Mouse (Mus musculus): ENCODE measurements around the gene Net1. TPM values are rescaled to one million over a fixed set of nuclear protein-coding genes. Genes with fewer than 3 reads are reported as not detected.

Gene Net1
- polyA plus RNA-seq, 1 experiment from 2014 or later = 149 TPM

GRCm38 (mm10) chr13:3890061-3890460, 28.0 kb downstream of the Net1 start:
- Histone ChIP-seq H3K9ac (0 out of 2 replicates have a peak overlapping the region, but pooled peaks have one; percentile 6), H3K36me3 (peaks cover 36% of the 10 kb centered on the region), H3K27ac (replicated peaks) (peak overlapping the region; percentile 60; the same call in 1 of the 2 replicates), H3K27me3 (no peaks in the 10 kb centered on the region), H3K4me3 (replicated peaks) (peak overlapping the region; percentile 71), H3K9me3 (replicated peaks) (no peaks in the 10 kb centered on the region), H3K4me1 (peaks cover 13% of the 10 kb centered on the region), H3K4me2 (replicated peaks) (peak overlapping the region; percentile 63)
- ATAC-seq (ENCODE audit: insufficient number of reproducible peaks, low FRiP score, low TSS enrichment, low read depth) = no peak
- 11% methylated on average over 8 of the region's 8 CpGs for WGBS

GRCm38 (mm10) chr13:3889111-3889510, 28.9 kb downstream of the Net1 start:
- Histone ChIP-seq H3K9ac (peak overlapping the region; percentile 26; the same call in 1 of the 2 replicates), H3K9me3 (replicated peaks) (no peaks in the 10 kb centered on the region), H3K4me3 (replicated peaks) (peak overlapping the region; percentile 71; the same call in 1 of the 2 replicates), H3K4me1 (peaks cover 11% of the 10 kb centered on the region), H3K27me3 (no peaks in the 10 kb centered on the region), H3K36me3 (peaks cover 45% of the 10 kb centered on the region), H3K27ac (replicated peaks) (no peak overlapping the region), H3K4me2 (replicated peaks) (no peak overlapping the region; the same call in 1 of the 2 replicates)
- 79% methylated on average over 3 of the region's 3 CpGs for WGBS
- no peak for ATAC-seq (ENCODE audit: insufficient number of reproducible peaks, low FRiP score, low TSS enrichment, low read depth)

DNA sequence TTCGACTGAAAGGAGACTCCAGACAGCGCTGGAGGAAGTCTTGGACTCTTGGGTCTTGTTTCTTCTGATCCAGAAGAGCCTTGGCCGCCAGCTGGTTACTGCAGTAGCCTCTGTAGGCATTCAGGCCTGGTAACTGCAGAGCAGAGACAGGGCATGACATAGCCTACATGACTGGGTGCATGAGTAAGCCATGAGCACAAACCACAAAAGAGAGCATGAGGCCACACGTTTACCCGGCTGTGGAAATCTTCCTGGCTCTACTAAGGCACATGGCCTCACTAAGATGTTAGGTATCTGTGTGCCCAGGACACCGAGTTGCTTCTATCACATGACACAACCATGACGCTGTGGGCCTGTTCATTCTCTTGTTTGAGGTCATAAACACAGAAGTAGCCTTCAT, 31.4 kb downstream of the Net1 start:
- Histone ChIP-seq H3K4me1 (0 out of 2 replicates have a peak, but pooled peaks cover 7% of the 10 kb centered on the region), H3K4me2 (replicated peaks) (no peak overlapping the region), H3K27me3 (no peaks in the 10 kb centered on the region), H3K36me3 (peaks cover 60% of the 10 kb centered on the region), H3K9me3 (replicated peaks) (no peaks in the 10 kb centered on the region), H3K27ac (replicated peaks) (no peak overlapping the region), H3K9ac (no peak overlapping the region), H3K4me3 (replicated peaks) (no peak overlapping the region)
- 87% methylated on average over 7 of the region's 7 CpGs for WGBS
- ATAC-seq (ENCODE audit: insufficient number of reproducible peaks, low FRiP score, low TSS enrichment, low read depth) = no peak

DNA sequence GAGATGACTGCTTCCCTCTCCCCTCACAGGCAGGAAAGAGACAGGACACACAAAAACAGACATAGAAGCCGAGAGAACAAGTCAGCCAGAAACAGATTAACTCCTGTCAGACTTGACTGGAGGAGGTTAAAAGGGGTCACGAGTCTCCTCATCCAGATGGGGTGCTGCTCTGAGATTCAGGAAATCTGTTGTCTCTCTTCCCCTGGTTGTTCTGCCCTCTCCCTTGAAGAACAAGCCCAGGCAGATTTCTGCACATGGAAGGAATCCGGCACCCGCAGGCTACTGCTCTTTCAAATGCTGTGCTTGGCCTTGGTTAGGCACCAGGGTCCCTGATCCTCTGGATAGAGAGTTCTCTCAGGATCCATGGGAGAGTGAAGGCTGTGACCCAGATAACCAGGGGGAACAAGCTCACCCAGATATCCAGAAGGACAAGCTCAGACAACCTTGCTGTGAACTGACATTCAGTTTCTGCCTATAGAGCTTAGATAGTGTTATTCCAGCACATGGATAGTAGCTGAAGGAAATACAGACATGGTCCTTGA, 40.3 kb downstream of the Net1 start:
- Histone ChIP-seq H3K4me2 (replicated peaks) (no peak overlapping the region), H3K27me3 (no peaks in the 10 kb centered on the region), H3K4me1 (peaks cover 11% of the 10 kb centered on the region), H3K27ac (replicated peaks) (peak overlapping the region; percentile 13), H3K4me3 (replicated peaks) (no peak overlapping the region), H3K9ac (no peak overlapping the region), H3K36me3 (peaks cover 19% of the 10 kb centered on the region), H3K9me3 (replicated peaks) (no peaks in the 10 kb centered on the region)
- ATAC-seq (ENCODE audit: insufficient number of reproducible peaks, low FRiP score, low TSS enrichment, low read depth) = no peak
- WGBS = 27% methylated on average over 4 of the region's 4 CpGs

- H3K27me3 ChIP-seq = no peaks in the 10 kb centered on the region
- H3K4me2 ChIP-seq (replicated peaks) = no peak overlapping the region
- peaks cover 14% of the 10 kb centered on the region for H3K36me3 ChIP-seq
- peak; percentile 78 for ATAC-seq (ENCODE audit: insufficient number of reproducible peaks, low FRiP score, low TSS enrichment, low read depth)
- 43% methylated on average over 6 of the region's 6 CpGs for WGBS
- peaks cover 11% of the 10 kb centered on the region for H3K4me1 ChIP-seq
- no peak overlapping the region for H3K4me3 ChIP-seq (replicated peaks)
- no peak overlapping the region for H3K9ac ChIP-seq
- no peaks in the 10 kb centered on the region for H3K9me3 ChIP-seq (replicated peaks)
- H3K27ac ChIP-seq (replicated peaks) = peak overlapping the region; percentile 13
Observed at GRCm38 (mm10) chr13:3877185-3877584, 40.8 kb downstream of the Net1 start.

- ATAC-seq (ENCODE audit: insufficient number of reproducible peaks, low FRiP score, low TSS enrichment, low read depth) = no peak
Observed at GRCm38 (mm10) chr13:3876448-3876847, 41.6 kb downstream of the Net1 start.

GRCm38 (mm10) chr13:3872832-3873231, 45.2 kb downstream of the Net1 start:
- H3K36me3 ChIP-seq = no peaks in the 10 kb centered on the region
- no peaks in the 10 kb centered on the region for H3K27me3 ChIP-seq
- H3K4me3 ChIP-seq (replicated peaks) = no peak overlapping the region
- no peak for ATAC-seq (ENCODE audit: insufficient number of reproducible peaks, low FRiP score, low TSS enrichment, low read depth)
- WGBS = 95% methylated on average over 4 of the region's 4 CpGs
- H3K4me1 ChIP-seq = peaks cover 11% of the 10 kb centered on the region
- H3K4me2 ChIP-seq (replicated peaks) = no peak overlapping the region
- H3K27ac ChIP-seq (replicated peaks) = no peak overlapping the region
- H3K9me3 ChIP-seq (replicated peaks) = no peaks in the 10 kb centered on the region
- H3K9ac ChIP-seq = no peak overlapping the region

More at GRCm38 (mm10) chr13:3876448-3876847, 41.6 kb downstream of the Net1 start:
- Histone ChIP-seq H3K27ac (replicated peaks) (peak overlapping the region; percentile 13), H3K4me1 (peaks cover 11% of the 10 kb centered on the region), H3K27me3 (no peaks in the 10 kb centered on the region), H3K36me3 (peaks cover 7% of the 10 kb centered on the region), H3K4me2 (replicated peaks) (no peak overlapping the region), H3K9me3 (replicated peaks) (no peaks in the 10 kb centered on the region), H3K4me3 (replicated peaks) (no peak overlapping the region), H3K9ac (no peak overlapping the region)
- WGBS = 59% methylated on average over 6 of the region's 6 CpGs

DNA sequence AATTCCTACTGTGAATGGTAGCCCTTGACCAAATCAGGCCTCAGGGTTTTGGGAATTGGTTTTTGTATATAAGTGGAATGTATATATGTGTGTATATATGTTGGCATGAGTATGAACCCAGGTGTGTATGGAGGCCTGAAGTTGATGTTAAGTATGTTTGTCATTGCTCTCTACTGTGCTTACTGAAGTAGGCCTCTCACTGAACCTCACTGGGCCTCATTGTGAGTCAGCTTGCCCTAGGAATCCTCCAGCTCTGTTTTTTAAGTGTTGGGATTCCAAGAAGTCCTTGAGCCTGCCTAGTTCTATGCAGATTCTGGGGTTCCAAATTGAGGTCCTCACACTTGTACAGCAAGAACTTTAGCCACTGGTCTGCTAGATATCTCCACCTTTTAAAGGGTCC, 48.1 kb downstream of the Net1 start:
- Histone ChIP-seq H3K9ac (no peak overlapping the region), H3K36me3 (no peaks in the 10 kb centered on the region), H3K27ac (replicated peaks) (no peak overlapping the region), H3K9me3 (replicated peaks) (no peaks in the 10 kb centered on the region), H3K4me1 (no peaks in the 10 kb centered on the region), H3K4me2 (replicated peaks) (no peak overlapping the region), H3K27me3 (no peaks in the 10 kb centered on the region), H3K4me3 (replicated peaks) (no peak overlapping the region)
- no peak for ATAC-seq (ENCODE audit: insufficient number of reproducible peaks, low FRiP score, low TSS enrichment, low read depth)

DNA sequence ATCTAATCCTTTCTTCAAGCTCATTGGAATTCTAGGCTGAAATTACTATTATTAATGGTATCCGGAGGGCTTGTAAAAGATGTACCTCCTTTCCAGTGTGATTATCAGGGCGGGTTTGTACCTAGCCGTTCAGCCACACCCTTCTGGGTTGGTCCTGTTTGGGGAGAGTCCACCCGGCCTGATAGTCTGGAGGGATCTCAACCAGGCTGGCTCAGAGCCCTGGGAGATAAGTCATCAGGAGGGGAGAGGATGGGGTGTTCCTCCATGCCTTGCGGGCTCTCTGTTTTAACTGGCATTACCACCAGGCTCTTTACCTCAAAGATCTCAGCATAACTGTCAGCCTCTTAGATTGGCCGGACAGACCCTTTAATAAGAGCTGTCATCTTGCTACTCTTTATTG, 50.9 kb downstream of the Net1 start:
- H3K4me1 ChIP-seq = peaks cover 6% of the 10 kb centered on the region; the same call in 1 of the 2 replicates
- H3K27me3 ChIP-seq = no peaks in the 10 kb centered on the region
- H3K4me3 ChIP-seq (replicated peaks) = no peak overlapping the region
- no peak overlapping the region for H3K27ac ChIP-seq (replicated peaks)
- H3K9me3 ChIP-seq (replicated peaks) = no peaks in the 10 kb centered on the region
- no peaks in the 10 kb centered on the region for H3K36me3 ChIP-seq
- no peak overlapping the region for H3K4me2 ChIP-seq (replicated peaks)
- no peak for ATAC-seq (ENCODE audit: insufficient number of reproducible peaks, low FRiP score, low TSS enrichment, low read depth)
- H3K9ac ChIP-seq = no peak overlapping the region
- 61% methylated on average over 6 of the region's 6 CpGs for WGBS

GRCm38 (mm10) chr13:3866355-3867052, 51.5 kb downstream of the Net1 start:
- Histone ChIP-seq H3K27me3 (no peaks in the 10 kb centered on the region), H3K4me1 (peaks cover 6% of the 10 kb centered on the region; the same call in 1 of the 2 replicates), H3K36me3 (no peaks in the 10 kb centered on the region), H3K4me3 (replicated peaks) (no peak overlapping the region), H3K4me2 (replicated peaks) (no peak overlapping the region), H3K9me3 (replicated peaks) (no peaks in the 10 kb centered on the region), H3K9ac (no peak overlapping the region), H3K27ac (replicated peaks) (no peak overlapping the region)
- 84% methylated on average over 8 of the region's 8 CpGs for WGBS
- ATAC-seq (ENCODE audit: insufficient number of reproducible peaks, low FRiP score, low TSS enrichment, low read depth) = no peak

DNA sequence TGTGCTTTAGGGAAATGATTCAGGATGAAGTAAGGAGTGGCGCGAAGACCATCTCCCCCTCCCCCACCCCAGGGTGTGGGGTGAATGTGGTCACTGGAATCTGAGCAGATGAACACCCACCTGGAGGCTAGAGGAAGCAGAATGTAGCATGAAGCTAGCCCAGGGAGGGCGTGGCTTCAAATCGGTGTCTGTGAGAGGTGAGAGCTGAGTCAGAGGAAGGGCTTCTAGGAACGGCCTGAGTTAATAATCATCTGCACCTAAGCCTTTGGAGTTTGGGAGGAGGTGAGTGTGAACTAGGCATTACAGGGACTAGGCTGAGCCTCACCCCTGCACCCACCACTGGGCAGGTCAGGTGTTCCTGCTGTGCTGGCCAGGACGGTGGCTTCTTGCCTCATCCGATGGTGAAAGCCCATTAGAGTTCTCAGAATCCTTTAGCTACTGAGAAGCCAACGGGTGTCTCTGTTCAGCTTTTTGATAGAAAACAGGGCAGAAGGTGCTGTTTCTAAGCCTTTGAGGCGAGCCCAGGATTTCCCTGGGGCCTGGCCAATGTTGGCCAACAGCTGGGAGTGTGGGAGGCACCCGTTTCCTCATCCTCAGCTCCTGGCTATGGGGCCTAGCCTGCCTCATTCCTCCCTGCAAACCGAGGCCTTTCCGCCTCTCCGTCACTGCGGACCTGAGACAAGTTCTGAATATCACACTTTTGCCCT, 52.2 kb downstream of the Net1 start:
- Histone ChIP-seq H3K27me3 (no peaks in the 10 kb centered on the region), H3K36me3 (no peaks in the 10 kb centered on the region), H3K4me1 (peaks cover 6% of the 10 kb centered on the region; the same call in 1 of the 2 replicates), H3K4me3 (replicated peaks) (no peak overlapping the region), H3K4me2 (replicated peaks) (no peak overlapping the region), H3K27ac (replicated peaks) (no peak overlapping the region), H3K9ac (no peak overlapping the region), H3K9me3 (replicated peaks) (no peaks in the 10 kb centered on the region)
- WGBS = 79% methylated on average over 14 of the region's 14 CpGs
- no peak for ATAC-seq (ENCODE audit: insufficient number of reproducible peaks, low FRiP score, low TSS enrichment, low read depth)
